Comparison of ENCODE assay signal across 9 mouse cellular contexts in genomic region chr9:45798467-45799164, GRCm38 (mm10). TPM values are rescaled to one million over a fixed set of nuclear protein-coding genes. Genes with fewer than 3 reads are reported as not detected.
DNase-seq lines count a peak whose midpoint lies in the region; ATAC-seq lines count a peak whose summit lies in the region.
"Had no signal": no experiment of that assay in that cellular context is flagged by ENCODE, and none has a peak within 500 bp of the region (broad histone marks: within the 10 kb centered on the region; RNA-seq: fewer than 3 reads in every experiment).

No protein-coding gene starts in this region.

- no peaks in the 10 kb centered on the region for H3K9me3 ChIP-seq in neural tube, embryonic 11.5 days (ENCODE audit: control insufficient read depth, low read length)
- H3K9me3 ChIP-seq: neural tube, embryonic 12.5 days had no signal

- H3K36me3 ChIP-seq in neural tube, embryonic 11.5 days (ENCODE audit: control insufficient read depth, insufficient read depth, low read length) = 0 out of 2 replicates have a peak, but pooled peaks cover 2% of the 10 kb centered on the region

- no peak overlapping the region for H3K27ac ChIP-seq in neural tube, embryonic 11.5 days (ENCODE audit: low read depth, low read length)
- H3K27ac ChIP-seq: neural tube, embryonic 12.5 days had no signal

- no peak overlapping the region for H3K4me3 ChIP-seq in neural tube, embryonic 11.5 days (ENCODE audit: low read depth, low read length)
- H3K4me3 ChIP-seq: neural tube, embryonic 12.5 days had no signal

- intact Hi-C loops in left cerebral cortex, postnatal 25 days (cut with DNase I) = no loop called here

- no peak overlapping the region; the same call in 1 of the 2 replicates for H3K9ac ChIP-seq in neural tube, embryonic 11.5 days (ENCODE audit: low read length)
- H3K9ac ChIP-seq: neural tube, embryonic 12.5 days had no signal

- no peak overlapping the region for H3K4me2 ChIP-seq in neural tube, embryonic 11.5 days (ENCODE audit: low read depth)
- H3K4me2 ChIP-seq: neural tube, embryonic 12.5 days had no signal

- H3K4me1 ChIP-seq in neural tube, embryonic 11.5 days (ENCODE audit: control insufficient read depth, insufficient read depth, low read length) = no peaks in the 10 kb centered on the region

- 20% methylated on average over 13 of the region's 13 CpGs for WGBS in neural tube, embryonic 11.5 days

- H3K27me3 ChIP-seq in neural tube, embryonic 11.5 days (ENCODE audit: control insufficient read depth, insufficient read depth, low read length) = no peaks in the 10 kb centered on the region
- H3K27me3 ChIP-seq: neural tube, embryonic 12.5 days had no signal

- ATAC-seq in neural tube, embryonic 11.5 days (ENCODE audit: insufficient read depth, low FRiP score, low TSS enrichment) = no peak

- peak; percentile 41 for DNase-seq in adrenal gland, postnatal 10 days
- DNase-seq in adrenal gland, adult 18-20 months (ENCODE audit: low spot score in 2 of 2) = no peak
- DNase-seq in right cerebral cortex, adult 18-20 months = peak; percentile 22
- no peak for DNase-seq in right cerebral cortex, postnatal 14 days
- DNase-seq in heart, postnatal 4 days = peak; percentile 51
- DNase-seq in left cerebral cortex, postnatal 25 days (ENCODE audit: low spot score in 2 of 2) = peak; percentile 30 to 32
- peak; percentile 67 for DNase-seq in neural tube, embryonic 11.5 days (ENCODE audit: low spot score)
- no peak for DNase-seq in spleen, postnatal 4 days (ENCODE audit: low spot score in 2 of 2)

RNA-seq across cellular contexts. Expression of gene Cep164, which starts 29.9 kb away (rescaled TPM):
- total RNA-seq in adrenal gland, postnatal 10 days (2021) = 10 to 100 TPM; 10.2 to 16.1 TPM
- 10 to 100 TPM in 1 of 2 experiments, 1 to 10 TPM in 1; 9.6 to 12.0 TPM for total RNA-seq in adrenal gland, adult 18-20 months (2021)
- 10 to 100 TPM; 13.9 to 15.7 TPM for total RNA-seq in heart, postnatal 4 days (2021)
- total RNA-seq in left cerebral cortex, postnatal 25 days (2021) = 10 to 100 TPM; 10.5 to 10.9 TPM
- 14.0 and 19.7 TPM in 2 replicates for polyA plus RNA-seq in neural tube, embryonic 11.5 days (2014; fragmentation: Nextera tagmentation; extraction: Ambion mirVana)

RNA-seq across cellular contexts. Expression of gene Bace1, which starts 39.8 kb away (rescaled TPM):
- total RNA-seq in adrenal gland, postnatal 10 days (2021) = 10 to 100 TPM; 28.8 to 30.4 TPM
- 10 to 100 TPM; 21.3 to 25.2 TPM for total RNA-seq in adrenal gland, adult 18-20 months (2021)
- total RNA-seq in heart, postnatal 4 days (2021) = 10 to 100 TPM; 38.3 to 41.3 TPM
- 10 to 100 TPM; 94.6 to 96.2 TPM for total RNA-seq in left cerebral cortex, postnatal 25 days (2021)
- 30.6 and 32.2 TPM in 2 replicates for polyA plus RNA-seq in neural tube, embryonic 11.5 days (2014; fragmentation: Nextera tagmentation; extraction: Ambion mirVana)

Comparison
In these comparisons a context has a peak if more than half of its experiments do, and no peak if none do; other contexts are left out.
1. DNase-seq: peak in adrenal gland, postnatal 10 days (single experiment), right cerebral cortex, adult 18-20 months (single experiment), heart, postnatal 4 days (single experiment), left cerebral cortex, postnatal 25 days (2 of 2) and neural tube, embryonic 11.5 days (single experiment); none in adrenal gland, adult 18-20 months (0 of 2), right cerebral cortex, postnatal 14 days (single experiment) and spleen, postnatal 4 days (0 of 2).